Mouse (Mus musculus): ENCODE data around the gene Ankrd45.
"Not testable (repeated sequence)": the region's sequence is repeated elsewhere in the genome, so short reads cannot be mapped to it uniquely, and the experiment has no call there.

The Ankrd45 gene

GRCm38 (mm10) chr1:161183677-161184076, 41.2 kb downstream of the Ankrd45 start:
- in situ Hi-C loops (cut with MboI; ENCODE audit: low sequenced_read_pairs) = no loop called here

- in situ Hi-C loops (cut with MboI; ENCODE audit: low sequenced_read_pairs) = no loop called here
These were observed 42.9 kb downstream of the Ankrd45 start for GRCm38 (mm10) chr1:161185431-161185830.

DNA sequence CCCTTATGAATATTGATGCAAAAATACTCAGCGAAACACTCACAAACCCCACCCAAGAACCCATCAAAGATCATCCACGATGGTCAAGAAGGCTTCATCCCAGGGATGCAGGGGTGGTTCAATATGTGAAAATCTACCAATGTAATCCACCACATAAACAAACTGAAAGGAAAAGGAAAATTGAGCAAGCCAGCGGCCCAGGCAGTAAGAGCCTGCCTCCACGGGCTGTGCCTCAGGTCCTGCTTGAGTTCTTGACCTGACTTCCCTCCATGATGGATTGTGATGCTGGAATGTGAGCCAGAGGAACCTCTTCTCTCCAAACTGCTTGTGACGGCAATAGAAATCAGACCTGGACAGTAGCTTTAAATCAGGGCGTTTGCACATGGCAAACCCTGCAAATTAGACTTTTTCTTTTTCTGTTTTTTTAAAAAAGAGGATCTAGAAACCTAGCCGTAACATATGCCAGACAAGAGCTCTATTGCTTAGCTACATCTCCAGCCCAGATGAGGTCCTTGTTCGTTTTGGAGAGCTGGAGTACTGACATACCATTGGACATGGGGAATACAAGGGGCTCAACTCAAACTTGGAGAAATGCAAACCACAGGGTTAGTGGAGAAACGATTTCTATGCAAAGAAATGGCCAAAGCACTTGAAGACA, 47.9 kb downstream of the Ankrd45 start:
- in situ Hi-C loops (cut with MboI; ENCODE audit: low sequenced_read_pairs) = no loop called here

- in situ Hi-C loops (cut with MboI; ENCODE audit: low sequenced_read_pairs) = no loop called here
These were observed 53.3 kb downstream of the Ankrd45 start for GRCm38 (mm10) chr1:161195541-161196351.

DNA sequence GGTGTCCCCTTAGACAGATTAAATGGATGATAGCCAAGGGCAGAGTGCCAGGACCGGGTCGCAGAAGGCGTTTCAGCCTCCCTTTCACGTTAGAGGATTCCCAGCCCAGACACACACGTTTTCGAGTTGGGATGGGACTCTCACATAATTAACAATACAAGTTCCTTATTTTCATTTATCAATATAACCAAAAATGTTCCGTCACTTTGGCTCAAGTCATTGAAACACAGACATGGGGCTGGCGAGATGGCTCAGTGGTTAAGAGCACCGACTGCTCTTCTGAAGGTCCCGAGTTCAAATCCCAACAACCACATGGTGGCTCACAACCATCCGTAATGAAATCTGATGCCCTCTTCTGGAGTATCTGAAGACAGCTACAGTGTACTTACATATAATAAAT, 53.9 kb downstream of the Ankrd45 start:
- in situ Hi-C loops (cut with MboI; ENCODE audit: low sequenced_read_pairs) = not testable (repeated sequence)

DNA sequence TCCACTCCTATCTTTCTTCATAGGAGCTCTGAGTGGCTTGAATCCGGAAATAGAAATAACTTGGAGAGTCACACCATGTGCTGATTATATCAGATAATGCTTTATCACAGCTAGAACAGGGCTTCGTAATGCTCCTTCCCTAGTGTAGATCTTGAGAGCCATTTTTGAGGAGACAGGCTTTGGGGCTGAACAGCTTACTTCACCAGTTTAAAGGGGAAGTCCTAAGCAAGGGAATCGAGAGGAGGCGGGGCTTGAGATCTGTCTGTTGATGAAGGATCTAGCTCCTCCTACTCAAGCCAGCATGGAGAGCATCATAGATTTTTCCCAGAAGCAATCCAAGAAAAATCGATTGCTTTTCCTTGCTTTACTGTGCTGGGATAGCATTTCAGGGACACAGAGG, 57.4 kb downstream of the Ankrd45 start:
- in situ Hi-C loops (cut with MboI; ENCODE audit: low sequenced_read_pairs) = loop anchor here (10.0 kb wide), 1 partner anchor 535 kb away; no protein-coding TSS in a partner anchor

- in situ Hi-C loops (cut with MboI; ENCODE audit: low sequenced_read_pairs) = no loop called here
These were observed 72.0 kb downstream of the Ankrd45 start for GRCm38 (mm10) chr1:161214465-161214864.

DNA sequence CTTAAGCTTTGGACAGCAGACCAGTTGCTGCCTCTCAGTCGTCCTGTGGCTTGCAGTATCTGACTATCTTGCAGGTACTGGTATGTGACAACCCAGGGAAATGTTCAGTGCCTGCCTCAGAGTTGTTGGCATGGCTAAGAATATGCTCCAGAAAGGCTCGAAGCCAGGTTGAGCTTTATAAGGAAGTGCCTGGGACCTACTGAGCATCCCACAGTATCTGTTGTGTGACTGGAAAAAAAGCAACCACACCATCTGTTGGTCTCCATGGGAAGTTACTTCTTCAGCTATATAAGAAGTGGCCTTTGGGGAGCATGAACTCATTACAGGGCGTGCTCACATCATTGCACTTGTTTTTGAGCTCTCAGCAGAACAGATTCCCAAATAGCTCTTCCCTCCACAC, 77.3 kb downstream of the Ankrd45 start:
- in situ Hi-C loops (cut with MboI; ENCODE audit: low sequenced_read_pairs) = no loop called here
